Mouse (Mus musculus) stomach, embryonic 14.5 days (tissue): ENCODE data around the gene Col4a3. TPM values are rescaled to one million over a fixed set of nuclear protein-coding genes. Genes with fewer than 3 reads are reported as not detected.

Source experiments
- ATAC-seq: fragments of 200-750 bp; cut with Nextera tagmentation; 2 replicates; pipeline ENCODE4 v1.8.0; 2017; ENCODE audit warnings: low read depth, moderate TSS enrichment; ENCODE audit not compliant: insufficient number of reproducible peaks, insufficient read depth, low FRiP score
- H3K27ac ChIP-seq: fragments of 300-500 bp; sonication (generic); 2 replicates; pipeline ENCODE4 v1.5.1; 2014; ENCODE audit warnings: mild to moderate bottlenecking, low read length, moderate library complexity, mixed read lengths
- H3K27me3 ChIP-seq: fragments of 300-500 bp; sonication (generic); 2 replicates; pipeline ENCODE4 v1.6.1; 2014; ENCODE audit warnings: low read length, control low read depth, mixed read lengths; ENCODE audit not compliant: control insufficient read depth, insufficient read depth
- H3K36me3 ChIP-seq: fragments of 300-500 bp; sonication (generic); 2 replicates; pipeline ENCODE4 v1.6.1; 2014; ENCODE audit warnings: mild to moderate bottlenecking, control low read depth, low read length, moderate library complexity, mixed read lengths; ENCODE audit not compliant: control insufficient read depth, insufficient read depth
- H3K4me1 ChIP-seq: fragments of 300-500 bp; sonication (generic); 2 replicates; pipeline ENCODE4 v1.6.1; 2014; ENCODE audit warnings: low read length, control low read depth, mixed read lengths; ENCODE audit not compliant: control insufficient read depth, insufficient read depth
- H3K4me2 ChIP-seq: fragments of 300-500 bp; sonication (generic); replicated peaks from 2 replicates; pipeline ENCODE4 v1.6.1; 2014; ENCODE audit warnings: low read depth, low read length, control low read depth
- H3K4me3 ChIP-seq: fragments of 300-500 bp; sonication (generic); 2 replicates; pipeline ENCODE4 v1.5.1; 2014; ENCODE audit warnings: low read depth, low read length, control low read depth
- H3K9ac ChIP-seq: fragments of 300-500 bp; sonication (generic); replicated peaks from 2 replicates; pipeline ENCODE4 v1.6.1; 2014; ENCODE audit warnings: low read depth, mild to moderate bottlenecking, control low read depth, low read length, moderate library complexity, mixed read lengths
- H3K9me3 ChIP-seq: fragments of 300-500 bp; sonication (generic); 2 replicates; pipeline ENCODE4 v1.6.1; 2016; ENCODE audit warnings: low read depth, low read length, control low read depth; ENCODE audit not compliant: control insufficient read depth
- WGBS: fragments of 180-500 bp; shearing (Covaris S2); extraction: QIAGEN DNeasy Blood & Tissue Kit; methylation state at CpG from one replicate; pipeline ENCODE4 v1.1.7; 2014; 5-methylcytosine and 5-hydroxymethylcytosine counted together
- polyA plus RNA-seq: library from polyadenylated mRNA; unstranded; fragments of >200 nt; fragmentation: Nextera tagmentation; extraction: Ambion mirVana; gene quantifications from 2 replicates; pipeline ENCODE4 v1.2.1, GENCODE M21; 2014

Gene Col4a3
- polyA plus RNA-seq, 1 experiment from 2014 or later: 0.71 TPM

GRCm38 (mm10) chr1:82560223-82560622 is 26.5 kb upstream of the Col4a3 start:
- 46% methylated on average over 4 of the region's 4 CpGs for WGBS
- Histone ChIP-seq H3K9ac (no peak overlapping the region), H3K4me1 (no peaks in the 10 kb centered on the region), H3K4me3 (no peak overlapping the region), H3K4me2 (no peak overlapping the region), H3K27me3 (no peaks in the 10 kb centered on the region), H3K36me3 (no peaks in the 10 kb centered on the region), H3K9me3 (no peaks in the 10 kb centered on the region), H3K27ac (no peak overlapping the region)
- no peak for ATAC-seq

- Histone ChIP-seq H3K9me3 (no peaks in the 10 kb centered on the region), H3K36me3 (no peaks in the 10 kb centered on the region), H3K4me1 (no peaks in the 10 kb centered on the region), H3K27me3 (no peaks in the 10 kb centered on the region), H3K4me3 (no peak overlapping the region), H3K4me2 (no peak overlapping the region), H3K27ac (no peak overlapping the region), H3K9ac (no peak overlapping the region)
- 68% methylated on average over 4 of the region's 4 CpGs for WGBS
- no peak for ATAC-seq
Observed at GRCm38 (mm10) chr1:82569405-82569804, 17.3 kb upstream of the Col4a3 start.

GRCm38 (mm10) chr1:82571758-82572157 is 15.0 kb upstream of the Col4a3 start:
- H3K36me3 ChIP-seq: no peaks in the 10 kb centered on the region
- H3K27ac ChIP-seq: no peak overlapping the region
- no peak overlapping the region for H3K9ac ChIP-seq
- 65% methylated on average over 1 of the region's 1 CpGs for WGBS
- no peak overlapping the region for H3K4me2 ChIP-seq
- H3K9me3 ChIP-seq: no peaks in the 10 kb centered on the region
- H3K4me3 ChIP-seq: no peak overlapping the region
- H3K4me1 ChIP-seq: no peaks in the 10 kb centered on the region
- no peak for ATAC-seq
- H3K27me3 ChIP-seq: no peaks in the 10 kb centered on the region

GRCm38 (mm10) chr1:82575681-82576080 is 11.0 kb upstream of the Col4a3 start:
- Histone ChIP-seq H3K9me3 (no peaks in the 10 kb centered on the region), H3K9ac (no peak overlapping the region), H3K27ac (no peak overlapping the region), H3K27me3 (no peaks in the 10 kb centered on the region), H3K4me3 (no peak overlapping the region), H3K36me3 (no peaks in the 10 kb centered on the region), H3K4me2 (no peak overlapping the region), H3K4me1 (no peaks in the 10 kb centered on the region)
- no peak for ATAC-seq
- WGBS: 86% methylated on average over 3 of the region's 3 CpGs

GRCm38 (mm10) chr1:82576182-82576581 is 10.5 kb upstream of the Col4a3 start:
- no peak for ATAC-seq
- Histone ChIP-seq H3K36me3 (no peaks in the 10 kb centered on the region), H3K27me3 (no peaks in the 10 kb centered on the region), H3K4me2 (no peak overlapping the region), H3K4me3 (no peak overlapping the region), H3K9me3 (no peaks in the 10 kb centered on the region), H3K27ac (no peak overlapping the region), H3K4me1 (no peaks in the 10 kb centered on the region), H3K9ac (no peak overlapping the region)
- 79% methylated on average over 2 of the region's 2 CpGs for WGBS

GRCm38 (mm10) chr1:82577339-82577738 is 9.4 kb upstream of the Col4a3 start:
- no peaks in the 10 kb centered on the region for H3K36me3 ChIP-seq
- H3K27ac ChIP-seq: no peak overlapping the region
- no peak for ATAC-seq
- H3K27me3 ChIP-seq: no peaks in the 10 kb centered on the region
- H3K4me1 ChIP-seq: no peaks in the 10 kb centered on the region
- no peak overlapping the region for H3K9ac ChIP-seq
- H3K4me3 ChIP-seq: no peak overlapping the region
- no peaks in the 10 kb centered on the region for H3K9me3 ChIP-seq
- H3K4me2 ChIP-seq: no peak overlapping the region
- 83% methylated on average over 10 of the region's 10 CpGs for WGBS

GRCm38 (mm10) chr1:82577915-82578314 is 8.8 kb upstream of the Col4a3 start:
- no peak overlapping the region for H3K4me2 ChIP-seq
- no peak overlapping the region for H3K4me3 ChIP-seq
- H3K27ac ChIP-seq: no peak overlapping the region
- no peaks in the 10 kb centered on the region for H3K4me1 ChIP-seq
- no peak overlapping the region for H3K9ac ChIP-seq
- H3K9me3 ChIP-seq: no peaks in the 10 kb centered on the region
- H3K27me3 ChIP-seq: no peaks in the 10 kb centered on the region
- WGBS: 57% methylated on average over 3 of the region's 3 CpGs
- ATAC-seq: no peak
- no peaks in the 10 kb centered on the region for H3K36me3 ChIP-seq

GRCm38 (mm10) chr1:82578320-82578719 is 8.4 kb upstream of the Col4a3 start:
- ATAC-seq: no peak
- Histone ChIP-seq H3K4me2 (no peak overlapping the region), H3K4me3 (no peak overlapping the region), H3K27ac (no peak overlapping the region), H3K4me1 (no peaks in the 10 kb centered on the region), H3K9ac (no peak overlapping the region), H3K9me3 (no peaks in the 10 kb centered on the region), H3K27me3 (no peaks in the 10 kb centered on the region), H3K36me3 (no peaks in the 10 kb centered on the region)
- WGBS: 61% methylated on average over 4 of the region's 4 CpGs

GRCm38 (mm10) chr1:82585981-82586380 is 740 bp upstream of the Col4a3 start:
- Histone ChIP-seq H3K9me3 (no peaks in the 10 kb centered on the region), H3K27ac (no peak overlapping the region), H3K36me3 (no peaks in the 10 kb centered on the region), H3K27me3 (peaks cover 6% of the 10 kb centered on the region; the same call in 1 of the 2 replicates), H3K4me1 (0 out of 2 replicates have a peak, but pooled peaks cover 4% of the 10 kb centered on the region), H3K9ac (no peak overlapping the region), H3K4me3 (no peak overlapping the region), H3K4me2 (peak overlapping the region; percentile 67; the same call in 1 of the 2 replicates)
- 75% methylated on average over 7 of the region's 7 CpGs for WGBS
- no peak for ATAC-seq
